Comparison of ENCODE assay signal across 23 mouse cellular contexts in genomic region chr19:43962795-43963194, GRCm38 (mm10). TPM values are rescaled to one million over a fixed set of nuclear protein-coding genes. Genes with fewer than 3 reads are reported as not detected.
"Had no signal": no experiment of that assay in that cellular context is flagged by ENCODE, and none has a peak within 500 bp of the region (broad histone marks: within the 10 kb centered on the region; RNA-seq: fewer than 3 reads in every experiment).

No protein-coding gene starts in this region.

- H3K27me3 ChIP-seq: hindbrain, embryonic 13.5 days; hindbrain, embryonic 15.5 days; limb, embryonic 12.5 days; liver, embryonic 13.5 days; liver, embryonic 15.5 days had no signal

- ATAC-seq: hindbrain, postnatal 0 days; intestine, embryonic 16.5 days; liver, postnatal 0 days had no signal

- H3K27ac ChIP-seq: heart, adult 2 months; hindbrain, embryonic 13.5 days; hindbrain, embryonic 15.5 days; hindbrain, postnatal 0 days; limb, embryonic 10.5 days; limb, embryonic 12.5 days; liver, embryonic 13.5 days; liver, embryonic 15.5 days had no signal

- H3K4me3 ChIP-seq: heart, adult 2 months; heart, embryonic 12.5 days; hindbrain, embryonic 13.5 days; hindbrain, embryonic 15.5 days; limb, embryonic 10.5 days; limb, embryonic 12.5 days; liver, embryonic 13.5 days; liver, embryonic 15.5 days had no signal

- H3K9ac ChIP-seq: heart, embryonic 12.5 days; hindbrain, embryonic 13.5 days; hindbrain, embryonic 15.5 days; limb, embryonic 12.5 days; liver, embryonic 13.5 days; liver, embryonic 15.5 days; liver, postnatal 0 days had no signal

- H3K36me3 ChIP-seq: heart, embryonic 12.5 days; hindbrain, embryonic 13.5 days; hindbrain, embryonic 15.5 days; limb, embryonic 10.5 days; limb, embryonic 12.5 days had no signal

- DNase-seq: gastrocnemius, postnatal 14 days; gastrocnemius, postnatal 36 days; heart, adult 11 months; heart, adult 2 months; heart, postnatal 10 days; kidney, adult 11 months; kidney, adult 8-10 months; kidney, postnatal 25 days; layer of hippocampus, adult 9-11 months; layer of hippocampus, postnatal 36 days; liver; liver, embryonic 13.5 days; liver, postnatal 0 days had no signal

- H3K4me1 ChIP-seq: heart, embryonic 12.5 days; hindbrain, embryonic 15.5 days; liver, embryonic 13.5 days; liver, embryonic 15.5 days had no signal

- H3K9me3 ChIP-seq: hindbrain, embryonic 13.5 days; hindbrain, embryonic 15.5 days; limb, embryonic 10.5 days; liver, embryonic 13.5 days; liver, embryonic 15.5 days had no signal

- H3K4me2 ChIP-seq: heart, embryonic 12.5 days; hindbrain, embryonic 13.5 days; hindbrain, embryonic 15.5 days; limb, embryonic 12.5 days; liver, embryonic 11.5 days; liver, embryonic 13.5 days; liver, embryonic 15.5 days had no signal

RNA-seq across cellular contexts. Expression of gene Cpn1, which starts 23.6 kb away (rescaled TPM):
- total RNA-seq: gastrocnemius, postnatal 14 days; gastrocnemius, postnatal 36 days; heart, postnatal 10 days; hematopoietic stem cell, adult 5-6 weeks had no signal
- polyA plus RNA-seq: limb, embryonic 10.5 days had no signal
